Mouse (Mus musculus) c-Kit-negative CD71-positive TER-119-positive erythroid progenitor cells, embryonic 14.5 days (primary cell): ENCODE results near the gene Cfap221.

Source experiments
- DNase-seq: peaks from one replicate; pipeline ENCODE4 v3.0.0-alpha.2; 2013; ENCODE audit warnings: low read depth, low spot score

Cfap221 gene

GRCm38 (mm10) chr1:119996798-119997581, at the start of gene Cfap221:
Cfap221 (minus strand) TSS chr1:119997234.
- no peak for DNase-seq

GRCm38 (mm10) chr1:120044584-120044983, 47.5 kb upstream of the Cfap221 start:
- no peak for DNase-seq

GRCm38 (mm10) chr1:120042421-120042820, 45.4 kb upstream of the Cfap221 start:
- no peak for DNase-seq

- DNase-seq, result no peak
These were observed 41.6 kb upstream of the Cfap221 start for GRCm38 (mm10) chr1:120038594-120038993.

- DNase-seq, result no peak
These were observed 40.1 kb upstream of the Cfap221 start for GRCm38 (mm10) chr1:120037021-120037683.

GRCm38 (mm10) chr1:120035456-120036034, 38.5 kb upstream of the Cfap221 start:
- no peak for DNase-seq

- no peak for DNase-seq
These were observed 37.8 kb upstream of the Cfap221 start for GRCm38 (mm10) chr1:120034793-120035192.

- DNase-seq, result no peak
These were observed 36.4 kb upstream of the Cfap221 start for GRCm38 (mm10) chr1:120033469-120033854.

GRCm38 (mm10) chr1:120032804-120033468, 35.9 kb upstream of the Cfap221 start:
- no peak for DNase-seq

GRCm38 (mm10) chr1:120030474-120030873, 33.4 kb upstream of the Cfap221 start:
- DNase-seq, result no peak

GRCm38 (mm10) chr1:120027693-120028092, 30.7 kb upstream of the Cfap221 start:
- no peak for DNase-seq

GRCm38 (mm10) chr1:120025050-120025439, 28.0 kb upstream of the Cfap221 start:
- no peak for DNase-seq

GRCm38 (mm10) chr1:120024331-120025049, 27.5 kb upstream of the Cfap221 start:
- DNase-seq, result no peak

GRCm38 (mm10) chr1:120021951-120022350, 24.9 kb upstream of the Cfap221 start:
- no peak for DNase-seq

GRCm38 (mm10) chr1:120020322-120020897, 23.4 kb upstream of the Cfap221 start:
- DNase-seq, result no peak

GRCm38 (mm10) chr1:120019428-120019827, 22.4 kb upstream of the Cfap221 start:
- DNase-seq, result no peak

- no peak for DNase-seq
These were observed 21.9 kb upstream of the Cfap221 start for GRCm38 (mm10) chr1:120018900-120019299.

- DNase-seq, result no peak
These were observed 19.2 kb upstream of the Cfap221 start for GRCm38 (mm10) chr1:120016240-120016639.

- DNase-seq, result no peak
These were observed 16.1 kb upstream of the Cfap221 start for GRCm38 (mm10) chr1:120013111-120013510.

GRCm38 (mm10) chr1:120012638-120013037, 15.6 kb upstream of the Cfap221 start:
- DNase-seq, result no peak
